ENCODE assay signal across 9 mouse cellular contexts in the genomic region with DNA sequence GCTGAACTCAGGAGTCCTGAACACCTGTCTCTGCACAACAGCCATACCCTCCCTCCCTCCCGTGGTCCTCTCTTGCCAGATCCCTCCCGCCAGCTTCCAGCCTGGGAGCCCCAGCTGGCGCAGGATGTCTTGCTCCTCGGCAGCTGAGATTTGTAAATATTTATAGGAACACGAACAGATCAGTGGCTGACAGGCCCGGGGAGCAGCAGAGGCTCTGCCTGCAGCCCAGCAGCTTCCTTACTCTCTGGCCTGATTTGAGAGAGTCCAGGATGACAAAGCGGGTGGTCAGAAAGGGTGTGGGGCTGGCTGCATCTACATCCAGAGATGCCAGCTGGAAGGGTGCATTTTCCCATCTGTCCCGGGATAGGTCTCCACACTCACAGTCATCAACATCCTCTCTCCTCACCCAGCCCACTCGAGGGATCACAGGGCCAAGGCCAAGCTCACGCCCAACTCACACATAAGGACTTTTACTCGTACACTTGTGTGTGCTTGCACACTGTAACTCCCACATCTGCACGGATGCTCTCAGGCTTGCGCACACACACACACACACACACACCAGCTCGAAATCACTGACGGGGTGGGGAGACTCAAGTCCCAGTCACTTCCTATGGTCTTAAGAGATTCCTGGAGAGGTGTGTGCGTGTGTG. TPM values are rescaled to one million over a fixed set of nuclear protein-coding genes. Genes with fewer than 3 reads are reported as not detected.
DNase-seq lines count a peak whose midpoint lies in the region; ATAC-seq and TF ChIP-seq lines count a peak whose summit lies in the region.
"Had no signal": no experiment of that assay in that cellular context is flagged by ENCODE, and none has a peak within 500 bp of the region (broad histone marks: within the 10 kb centered on the region; RNA-seq: fewer than 3 reads in every experiment).

No protein-coding gene starts in this region.

- H3K36me3 ChIP-seq in limb, embryonic 13.5 days = no peaks in the 10 kb centered on the region
- H3K36me3 ChIP-seq in limb, embryonic 10.5 days = no peaks in the 10 kb centered on the region
- H3K36me3 ChIP-seq in forebrain, embryonic 15.5 days = no peaks in the 10 kb centered on the region
- H3K36me3 ChIP-seq in intestine, embryonic 14.5 days (ENCODE audit: control insufficient read depth, insufficient read depth, low read length) = no peaks in the 10 kb centered on the region

- TF ChIP-seq CTCF in olfactory bulb, adult 2 months (IDR thresholded peaks at IDR 0.05; ENCODE audit: insufficient read depth, low read depth, low read length) = no peak

- peaks cover 7% of the 10 kb centered on the region; the same call in 1 of the 2 replicates for H3K4me1 ChIP-seq in limb, embryonic 13.5 days
- peaks cover 7% of the 10 kb centered on the region; the same call in 1 of the 2 replicates for H3K4me1 ChIP-seq in limb, embryonic 10.5 days
- peaks cover 14% of the 10 kb centered on the region; the same call in 1 of the 2 replicates for H3K4me1 ChIP-seq in forebrain, embryonic 15.5 days
- peaks cover 39% of the 10 kb centered on the region for H3K4me1 ChIP-seq in intestine, embryonic 14.5 days (replicated peaks; ENCODE audit: control insufficient read depth, insufficient read depth, low read length)
- peaks cover 28% of the 10 kb centered on the region for H3K4me1 ChIP-seq in olfactory bulb, adult 2 months (ENCODE audit: control insufficient read depth, insufficient read depth, low read length)

- no peaks in the 10 kb centered on the region for H3K9me3 ChIP-seq in limb, embryonic 13.5 days
- no peaks in the 10 kb centered on the region for H3K9me3 ChIP-seq in limb, embryonic 10.5 days (replicated peaks)
- H3K9me3 ChIP-seq in forebrain, embryonic 15.5 days = no peaks in the 10 kb centered on the region
- H3K9me3 ChIP-seq in intestine, embryonic 14.5 days (ENCODE audit: control insufficient read depth, low read length) = no peaks in the 10 kb centered on the region

- peak; percentile 67; the same call in 1 of the 2 replicates for ATAC-seq in limb, embryonic 13.5 days (ENCODE audit: low FRiP score, low read depth)
- 0 out of 2 replicates have a peak, but pooled peaks have one; percentile 16 for ATAC-seq in forebrain, embryonic 15.5 days (replicated peaks)
- peak; percentile 65; the same call in 1 of the 2 replicates for ATAC-seq in intestine, embryonic 14.5 days (replicated peaks; ENCODE audit: low FRiP score, low TSS enrichment, low read depth)

- H3K27ac ChIP-seq in limb, embryonic 13.5 days = no peak overlapping the region
- no peak overlapping the region for H3K27ac ChIP-seq in limb, embryonic 10.5 days
- no peak overlapping the region; the same call in 1 of the 2 replicates for H3K27ac ChIP-seq in forebrain, embryonic 15.5 days (replicated peaks)
- peak overlapping the region; percentile 84 for H3K27ac ChIP-seq in intestine, embryonic 14.5 days (ENCODE audit: low read depth)
- peak overlapping the region; percentile 1; the same call in 1 of the 2 replicates for H3K27ac ChIP-seq in olfactory bulb, adult 2 months (ENCODE audit: insufficient read depth, low read depth, low read length)

- WGBS in limb, embryonic 13.5 days = 49% methylated on average over 16 of the region's 16 CpGs
- WGBS in limb, embryonic 10.5 days = 59% methylated on average over 16 of the region's 16 CpGs
- WGBS in forebrain, embryonic 15.5 days = 53% methylated on average over 16 of the region's 16 CpGs
- 21% methylated on average over 16 of the region's 16 CpGs for WGBS in intestine, embryonic 14.5 days
- WGBS in olfactory bulb, adult 2 months = 35% methylated on average over 16 of the region's 16 CpGs

- H3K4me2 ChIP-seq in limb, embryonic 13.5 days (replicated peaks) = no peak overlapping the region
- no peak overlapping the region for H3K4me2 ChIP-seq in forebrain, embryonic 15.5 days (replicated peaks)
- peak overlapping the region; percentile 2; the same call in 1 of the 2 replicates for H3K4me2 ChIP-seq in intestine, embryonic 14.5 days (ENCODE audit: low read length)

- peaks cover 35% of the 10 kb centered on the region for H3K27me3 ChIP-seq in limb, embryonic 13.5 days
- H3K27me3 ChIP-seq in limb, embryonic 10.5 days (ENCODE audit: low read depth, poor library complexity, severe bottlenecking) = peaks cover 49% of the 10 kb centered on the region
- no peaks in the 10 kb centered on the region for H3K27me3 ChIP-seq in forebrain, embryonic 15.5 days
- H3K27me3 ChIP-seq in intestine, embryonic 14.5 days (replicated peaks; ENCODE audit: control insufficient read depth, insufficient read depth, low read length) = 0 out of 2 replicates have a peak, but pooled peaks cover under 1% of the 10 kb centered on the region

- TF ChIP-seq POLR2A in olfactory bulb, adult 2 months (IDR thresholded peaks at IDR 0.05; ENCODE audit: insufficient read depth, low read depth, low read length) = no peak

- no peak for DNase-seq in limb, embryonic 10.5 days (ENCODE audit: low spot score)
- peak; percentile 71 for DNase-seq in intestine, embryonic 14.5 days (ENCODE audit: low spot score)
- DNase-seq in left cerebral cortex, adult 8-10 months (ENCODE audit: low spot score in 2 of 2) = no peak
- no peak for DNase-seq in frontal cortex, postnatal 36 days (ENCODE audit: low spot score in 2 of 2)
- DNase-seq in adrenal gland, adult 2 months = no peak
- DNase-seq: kidney, postnatal 36 days had no signal

- no peak overlapping the region for H3K9ac ChIP-seq in limb, embryonic 13.5 days
- no peak overlapping the region for H3K9ac ChIP-seq in forebrain, embryonic 15.5 days (replicated peaks)
- H3K9ac ChIP-seq in intestine, embryonic 14.5 days (ENCODE audit: low read length) = no peak overlapping the region

- no peak overlapping the region for H3K4me3 ChIP-seq in limb, embryonic 13.5 days
- H3K4me3 ChIP-seq in limb, embryonic 10.5 days = no peak overlapping the region
- H3K4me3 ChIP-seq in forebrain, embryonic 15.5 days = no peak overlapping the region
- H3K4me3 ChIP-seq in intestine, embryonic 14.5 days (ENCODE audit: low read depth, low read length) = no peak overlapping the region
- no peak overlapping the region for H3K4me3 ChIP-seq in olfactory bulb, adult 2 months (ENCODE audit: insufficient read depth, low read depth, low read length)

RNA-seq across cellular contexts. Expression of a gene that starts 10.6 kb away (rescaled TPM):
- polyA plus RNA-seq in limb, embryonic 13.5 days (2015; fragmentation: Nextera tagmentation; extraction: Ambion mirVana) = 1.4 and 1.7 TPM in 2 replicates
- 0.20 and 0.40 TPM in 2 replicates for polyA plus RNA-seq in limb, embryonic 10.5 days (2016; fragmentation: Nextera tagmentation; extraction: Ambion mirVana)
- polyA plus RNA-seq in forebrain, embryonic 15.5 days (2015; fragmentation: Nextera tagmentation; extraction: Ambion mirVana) = 1.8 and 1.9 TPM in 2 replicates
- polyA plus RNA-seq in intestine, embryonic 14.5 days (2014; fragmentation: Nextera tagmentation; extraction: Ambion mirVana) = 8.2 and 9.0 TPM in 2 replicates
- not detected in 2 replicates for polyA plus RNA-seq in olfactory bulb, adult 2 months (2012; ENCODE audit: insufficient read depth, insufficient read length, low replicate concordance, missing spikeins)
- 10 to 100 TPM; 12.9 to 18.8 (median 15.5) TPM for total RNA-seq in left cerebral cortex, adult 8-10 months (2022)
- 10 to 100 TPM; 39.4 to 69.4 TPM for total RNA-seq in adrenal gland, adult 2 months (2021)
- 67.7 and 112 TPM in 2 replicates for polyA plus RNA-seq in adrenal gland, adult 2 months (2012; rRNA removed)

RNA-seq across cellular contexts. Expression of a gene that starts 32.2 kb away (rescaled TPM):
- polyA plus RNA-seq in limb, embryonic 13.5 days (2015; fragmentation: Nextera tagmentation; extraction: Ambion mirVana) = 10.8 and 11.0 TPM in 2 replicates
- polyA plus RNA-seq in limb, embryonic 10.5 days (2016; fragmentation: Nextera tagmentation; extraction: Ambion mirVana) = 16.1 and 18.4 TPM in 2 replicates
- polyA plus RNA-seq in forebrain, embryonic 15.5 days (2015; fragmentation: Nextera tagmentation; extraction: Ambion mirVana) = 5.3 and 6.6 TPM in 2 replicates
- 7.0 and 7.8 TPM in 2 replicates for polyA plus RNA-seq in intestine, embryonic 14.5 days (2014; fragmentation: Nextera tagmentation; extraction: Ambion mirVana)
- polyA plus RNA-seq in olfactory bulb, adult 2 months (2012; ENCODE audit: insufficient read depth, insufficient read length, low replicate concordance, missing spikeins) = not detected in 2 replicates
- under 1 TPM in 1 of 4 experiments, not detected in 3; 0.17 TPM for total RNA-seq in left cerebral cortex, adult 8-10 months (2022)
- 1 to 10 TPM in 1 of 2 experiments, under 1 TPM in 1; 0.62 to 1.2 TPM for total RNA-seq in adrenal gland, adult 2 months (2021)
- polyA plus RNA-seq in adrenal gland, adult 2 months (2012; rRNA removed) = 1.2 and 1.4 TPM in 2 replicates

RNA-seq across cellular contexts. Expression of a gene that starts 56.4 kb away (rescaled TPM):
- 0.37 and 0.48 TPM in 2 replicates for polyA plus RNA-seq in limb, embryonic 13.5 days (2015; fragmentation: Nextera tagmentation; extraction: Ambion mirVana)
- 0.16 TPM in 1 of 2 replicates, not detected in the other for polyA plus RNA-seq in limb, embryonic 10.5 days (2016; fragmentation: Nextera tagmentation; extraction: Ambion mirVana)
- 0.88 and 0.93 TPM in 2 replicates for polyA plus RNA-seq in forebrain, embryonic 15.5 days (2015; fragmentation: Nextera tagmentation; extraction: Ambion mirVana)
- 0.28 and 0.58 TPM in 2 replicates for polyA plus RNA-seq in intestine, embryonic 14.5 days (2014; fragmentation: Nextera tagmentation; extraction: Ambion mirVana)
- polyA plus RNA-seq in olfactory bulb, adult 2 months (2012; ENCODE audit: insufficient read depth, insufficient read length, low replicate concordance, missing spikeins) = not detected in 2 replicates
- total RNA-seq in left cerebral cortex, adult 8-10 months (2022) = 100 to 1,000 TPM; 134 to 920 (median 381) TPM
- 1 to 10 TPM in 1 of 2 experiments, under 1 TPM in 1; 0.55 to 1.5 TPM for total RNA-seq in adrenal gland, adult 2 months (2021)
- polyA plus RNA-seq in adrenal gland, adult 2 months (2012; rRNA removed) = 0.60 and 0.72 TPM in 2 replicates

Comparison
In these comparisons a context has a peak if more than half of its experiments do, and no peak if none do; other contexts are left out.
1. ATAC-seq: peak in every context shown above with its lines; median percentile 67 in limb, embryonic 13.5 days; 65 in intestine, embryonic 14.5 days; 16 in forebrain, embryonic 15.5 days.
2. H3K27ac ChIP-seq: peak in intestine, embryonic 14.5 days (single experiment) and olfactory bulb, adult 2 months (single experiment); none in limb, embryonic 13.5 days (single experiment), limb, embryonic 10.5 days (single experiment) and forebrain, embryonic 15.5 days (single experiment).